ENCODE assay signal across 12 mouse cellular contexts in genomic region chr7:63554457-63554856, GRCm38 (mm10).
A peak's percentile ranks its signal among the peaks of the same experiment; 100 is the strongest.
DNase-seq lines count a peak whose midpoint lies in the region; TF ChIP-seq lines count a peak whose summit lies in the region.
"Had no signal": no experiment of that assay in that cellular context is flagged by ENCODE, and none has a peak within 500 bp of the region (broad histone marks: within the 10 kb centered on the region; RNA-seq: fewer than 3 reads in every experiment).

No protein-coding gene starts in this region.

- no peaks in the 10 kb centered on the region for H3K4me1 ChIP-seq in embryonic facial prominence, embryonic 10.5 days
- H3K4me1 ChIP-seq: heart, embryonic 15.5 days; liver, embryonic 12.5 days had no signal

- no peaks in the 10 kb centered on the region for H3K36me3 ChIP-seq in embryonic facial prominence, embryonic 10.5 days (replicated peaks)
- H3K36me3 ChIP-seq: heart, embryonic 15.5 days; liver, embryonic 12.5 days had no signal

- no peak overlapping the region for H3K27ac ChIP-seq in embryonic facial prominence, embryonic 10.5 days (replicated peaks)
- H3K27ac ChIP-seq: heart, embryonic 15.5 days; liver, embryonic 12.5 days had no signal

- 76% methylated on average over 1 of the region's 1 CpGs for WGBS in embryonic facial prominence, embryonic 10.5 days

- TF ChIP-seq POLR2A in brain, embryonic 14.5 days (IDR thresholded peaks at IDR 0.05; ENCODE audit: borderline replicate concordance, extremely low read depth, insufficient read depth, insufficient read length, poor library complexity, severe bottlenecking) = no peak

- no peaks in the 10 kb centered on the region for H3K9me3 ChIP-seq in embryonic facial prominence, embryonic 10.5 days
- H3K9me3 ChIP-seq: heart, embryonic 15.5 days; liver, embryonic 12.5 days had no signal

- peak; percentile 31 to 51 for DNase-seq in frontal cortex, postnatal 36 days (ENCODE audit: low spot score in 2 of 2)
- DNase-seq in frontal cortex, postnatal 25 days (ENCODE audit: low spot score in 2 of 2) = no peak
- DNase-seq in brain, embryonic 14.5 days (ENCODE audit: low read depth) = peak; percentile 43
- peak; percentile 65 for DNase-seq in cerebellum, adult 9-10 months
- peak; percentile 22 to 36 for DNase-seq in left cerebral cortex, postnatal 36 days (ENCODE audit: low spot score in 2 of 2)
- DNase-seq in spleen, postnatal 4 days (ENCODE audit: low spot score in 2 of 2) = no peak
- DNase-seq in embryonic facial prominence, embryonic 10.5 days (ENCODE audit: low spot score) = no peak
- DNase-seq: kidney, postnatal 10 days; thymus, adult 18-20 months had no signal

- TF ChIP-seq CTCF in brain, embryonic 14.5 days (IDR thresholded peaks at IDR 0.05; ENCODE audit: borderline replicate concordance, extremely low read depth, insufficient read depth, insufficient read length) = no peak

- no peak overlapping the region for H3K4me3 ChIP-seq in embryonic facial prominence, embryonic 10.5 days
- H3K4me3 ChIP-seq: erythroblast, embryonic 14.5 days; heart, embryonic 15.5 days; liver, embryonic 12.5 days had no signal

- intact Hi-C loops in left cerebral cortex, postnatal 36 days (cut with DNase I) = loop anchor here (1.0 to 10.0 kb wide), 2 partner anchors 110 to 209 kb away; partner anchors contain the start of gene Otud7a

- no peaks in the 10 kb centered on the region for H3K27me3 ChIP-seq in embryonic facial prominence, embryonic 10.5 days (replicated peaks; ENCODE audit: low read depth, poor library complexity, severe bottlenecking)
- H3K27me3 ChIP-seq: heart, embryonic 15.5 days; liver, embryonic 12.5 days had no signal

Comparison
In these comparisons a context has a peak if more than half of its experiments do, and no peak if none do; other contexts are left out.
1. DNase-seq: peak in frontal cortex, postnatal 36 days (2 of 2), brain, embryonic 14.5 days (single experiment), cerebellum, adult 9-10 months (single experiment) and left cerebral cortex, postnatal 36 days (2 of 2); none in frontal cortex, postnatal 25 days (0 of 2), spleen, postnatal 4 days (0 of 2) and embryonic facial prominence, embryonic 10.5 days (single experiment).